Mouse (Mus musculus): ENCODE results near the gene Cyp27a1.

Cyp27a1 gene

GRCm38 (mm10) chr1:74713099-74713858 is at the start of gene Cyp27a1:
Gene Cyp27a1 (plus strand): TSS chr1:74713574.
- DNase-seq = peak; percentile 30 to 33

- no peak for DNase-seq
Measured at GRCm38 (mm10) chr1:74665153-74665552, 48.2 kb upstream of the Cyp27a1 start.

DNA sequence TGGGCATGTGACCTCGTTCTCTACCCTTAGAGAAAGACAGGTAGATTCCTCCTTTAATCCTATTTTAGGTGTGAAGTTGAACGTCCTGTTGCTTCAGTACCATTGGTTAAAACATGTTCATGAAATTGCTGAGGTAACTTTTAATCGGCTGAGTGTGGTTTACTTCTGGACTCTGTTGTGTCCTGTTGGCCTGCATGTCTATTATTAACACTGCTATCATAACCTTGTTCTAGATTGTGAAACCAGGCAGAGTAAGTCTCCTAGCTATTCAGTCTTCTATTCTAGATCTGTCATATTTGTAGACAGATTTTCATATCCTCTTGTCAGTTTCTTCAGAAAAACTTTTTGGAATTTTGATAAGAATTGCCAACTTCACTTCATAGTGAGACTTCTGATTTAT is 45.0 kb upstream of the Cyp27a1 start:
- DNase-seq = no peak

GRCm38 (mm10) chr1:74672731-74673130 is 40.6 kb upstream of the Cyp27a1 start:
- no peak for DNase-seq

DNA sequence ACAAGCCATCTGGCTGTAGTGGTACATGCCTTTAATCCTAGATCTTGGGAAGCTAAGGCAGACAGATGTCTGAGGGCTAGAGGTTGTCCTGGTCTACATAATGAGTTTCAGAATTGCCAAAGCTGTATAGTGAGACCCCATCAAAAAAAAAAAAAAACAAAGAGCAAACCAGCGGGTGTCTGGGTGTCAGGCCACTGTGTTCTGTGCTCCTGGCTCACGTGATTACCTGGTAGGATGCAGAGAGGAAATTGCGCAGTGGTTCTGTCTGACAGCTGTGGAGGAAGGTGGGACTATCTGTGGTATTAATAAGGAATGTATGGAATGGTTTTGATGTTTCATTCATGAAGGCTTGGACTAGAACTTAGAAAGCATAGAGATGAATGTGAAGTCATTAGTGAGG is 36.5 kb upstream of the Cyp27a1 start:
- no peak for DNase-seq

- no peak for DNase-seq
Measured at GRCm38 (mm10) chr1:74677843-74678242, 35.5 kb upstream of the Cyp27a1 start.

GRCm38 (mm10) chr1:74687131-74687530 is 26.2 kb upstream of the Cyp27a1 start:
- no peak for DNase-seq

DNA sequence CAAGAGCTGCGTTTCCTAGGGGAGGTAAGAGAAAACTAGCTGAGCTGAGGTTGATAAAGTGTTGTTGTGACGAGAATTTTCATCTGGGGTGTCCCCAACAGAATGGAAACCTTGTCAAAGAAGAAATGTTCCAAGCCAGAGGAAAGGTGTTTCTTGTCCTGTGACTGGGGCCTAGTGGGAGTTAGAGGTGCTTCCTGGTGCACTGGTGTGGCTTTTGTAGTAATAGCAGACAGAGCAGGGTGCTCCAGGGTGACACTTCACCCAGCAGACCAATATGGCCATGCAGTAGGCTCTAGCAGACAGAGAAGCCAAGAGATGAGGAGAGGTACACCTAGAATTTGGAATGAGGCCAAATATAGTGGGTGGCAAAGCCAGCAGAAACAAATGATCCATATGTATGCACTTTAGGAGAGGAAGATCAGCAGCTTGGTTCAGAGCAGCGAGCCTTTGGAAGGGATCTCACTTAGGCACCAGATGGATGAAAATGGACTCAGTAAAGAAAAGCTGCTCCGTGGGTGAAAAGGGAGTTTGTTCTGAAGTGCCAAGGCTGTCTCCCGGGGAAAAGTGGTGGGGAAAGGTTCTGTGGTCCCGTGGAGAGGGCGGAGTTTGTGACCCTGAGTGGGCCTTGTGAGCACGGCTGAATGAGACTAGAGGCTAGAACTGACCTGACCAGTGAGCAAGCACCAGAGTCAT is 19.3 kb upstream of the Cyp27a1 start:
- no peak for DNase-seq

GRCm38 (mm10) chr1:74695836-74696235 is 17.5 kb upstream of the Cyp27a1 start:
- DNase-seq = no peak

DNA sequence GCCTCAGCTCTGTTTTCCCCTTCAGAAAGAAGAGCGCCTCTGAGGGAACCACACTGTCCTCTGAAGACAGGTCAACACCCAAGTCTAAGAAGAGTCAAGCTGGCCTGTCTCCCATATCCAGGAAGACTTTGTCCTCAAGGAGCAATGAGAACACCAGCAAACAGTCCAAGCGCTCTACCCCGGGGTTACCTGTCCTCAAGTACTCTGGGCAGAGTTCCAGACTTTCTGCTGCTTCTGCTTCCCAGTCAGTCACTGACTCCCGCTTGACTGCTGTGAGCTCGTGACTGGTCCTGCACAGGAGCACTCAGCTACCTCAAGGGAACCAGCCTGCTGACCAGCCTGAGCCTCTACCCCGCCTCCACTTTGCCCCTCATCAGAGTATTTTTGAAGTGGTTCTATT is 16.0 kb upstream of the Cyp27a1 start:
- DNase-seq = no peak

DNA sequence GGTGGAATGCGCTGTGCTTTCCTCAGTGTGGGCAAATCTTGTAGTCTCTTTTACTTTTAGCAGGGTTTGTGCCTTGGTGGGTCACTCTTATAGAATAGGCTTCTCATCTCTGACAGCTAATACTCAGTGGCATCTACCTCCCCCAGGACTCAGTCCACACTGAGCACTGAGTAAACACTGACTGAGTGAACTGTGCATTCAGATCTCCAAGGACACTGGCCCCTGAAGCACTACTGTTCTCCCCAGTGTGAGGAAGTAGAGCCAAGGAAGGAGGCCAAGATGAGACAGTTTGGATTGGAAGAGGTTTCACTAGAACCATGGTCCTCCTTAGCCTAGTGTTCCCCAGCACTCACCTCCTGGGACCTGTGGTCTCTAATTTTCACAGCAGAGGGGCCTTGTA is 15.0 kb upstream of the Cyp27a1 start:
- no peak for DNase-seq

DNA sequence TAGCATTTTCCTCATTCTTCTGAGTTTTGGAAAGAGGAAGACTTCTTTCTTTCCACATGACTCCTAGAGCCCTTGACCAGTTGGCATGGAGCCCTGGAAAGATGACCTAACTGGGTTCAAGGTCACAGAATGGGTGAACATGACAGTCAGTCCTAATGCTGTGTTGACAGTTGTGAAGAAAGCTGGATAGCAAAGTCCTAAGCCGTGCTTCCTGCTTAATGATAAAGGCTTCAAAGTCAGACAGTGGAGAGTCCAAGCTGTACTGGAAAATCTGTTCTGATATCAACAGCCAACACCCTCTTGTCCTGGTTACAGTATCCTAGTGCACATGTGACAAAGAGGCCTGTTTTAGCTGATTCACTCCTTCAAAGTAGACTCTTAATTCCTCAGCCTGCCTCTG is 14.6 kb upstream of the Cyp27a1 start:
- DNase-seq = no peak

- DNase-seq = peak; percentile 35 to 37
Measured at GRCm38 (mm10) chr1:74702142-74702553, 11.2 kb upstream of the Cyp27a1 start.

- no peak for DNase-seq
Measured at GRCm38 (mm10) chr1:74704156-74704555, 9.2 kb upstream of the Cyp27a1 start.

- no peak for DNase-seq
Measured at GRCm38 (mm10) chr1:74705016-74705415, 8.4 kb upstream of the Cyp27a1 start.

GRCm38 (mm10) chr1:74709566-74709965 is 3.8 kb upstream of the Cyp27a1 start:
- DNase-seq = no peak

DNA sequence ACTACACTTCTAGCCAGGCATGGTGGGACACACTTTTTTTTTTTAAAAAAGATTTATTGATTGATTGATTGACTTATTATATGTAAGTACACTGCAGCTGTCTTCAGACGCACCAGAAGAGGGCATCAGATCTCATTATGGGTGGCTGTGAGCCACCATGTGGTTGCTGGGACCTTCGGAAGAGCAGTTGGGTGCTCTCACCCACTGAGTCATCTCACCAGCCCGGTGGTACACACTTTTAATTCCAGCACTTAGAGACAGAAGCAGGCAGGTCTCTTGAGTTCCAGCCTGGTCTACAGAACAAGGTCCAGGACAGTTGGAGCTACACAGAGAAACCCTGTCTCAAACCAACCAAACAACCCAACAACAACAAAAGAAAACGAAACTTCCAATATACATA is 1.3 kb upstream of the Cyp27a1 start:
- peak; percentile 13 to 25 for DNase-seq

GRCm38 (mm10) chr1:74712461-74713098 is 794 bp upstream of the Cyp27a1 start:
- DNase-seq = peak; percentile 21 to 29

GRCm38 (mm10) chr1:74713859-74714730 is 721 bp downstream of the Cyp27a1 start:
- DNase-seq = peak in 1 of 2 experiments; percentile 5

DNA sequence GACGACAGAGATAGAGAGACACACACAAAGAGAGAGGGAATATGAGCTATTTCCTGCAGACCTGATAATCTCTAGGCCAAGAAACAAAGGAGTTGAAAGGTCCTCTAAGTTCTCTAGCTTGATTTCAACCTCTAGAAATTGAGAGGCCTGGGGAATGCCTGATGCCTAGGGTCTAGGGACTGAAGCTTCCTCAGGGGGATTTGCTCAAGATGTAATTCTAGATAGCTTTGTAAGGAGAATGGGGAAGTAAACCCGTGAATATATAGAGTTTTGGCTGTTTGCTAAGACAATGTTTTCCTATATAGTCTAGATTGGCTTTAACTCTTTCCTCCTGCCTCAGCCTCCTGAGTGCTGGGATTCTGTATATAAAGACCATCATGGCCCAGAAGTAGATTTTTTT is 1.6 kb downstream of the Cyp27a1 start:
- DNase-seq = no peak

GRCm38 (mm10) chr1:74715468-74715867 is 2.1 kb downstream of the Cyp27a1 start:
- DNase-seq = peak in 1 of 2 experiments; percentile 8

GRCm38 (mm10) chr1:74715886-74716285 is 2.5 kb downstream of the Cyp27a1 start:
- DNase-seq = no peak

DNA sequence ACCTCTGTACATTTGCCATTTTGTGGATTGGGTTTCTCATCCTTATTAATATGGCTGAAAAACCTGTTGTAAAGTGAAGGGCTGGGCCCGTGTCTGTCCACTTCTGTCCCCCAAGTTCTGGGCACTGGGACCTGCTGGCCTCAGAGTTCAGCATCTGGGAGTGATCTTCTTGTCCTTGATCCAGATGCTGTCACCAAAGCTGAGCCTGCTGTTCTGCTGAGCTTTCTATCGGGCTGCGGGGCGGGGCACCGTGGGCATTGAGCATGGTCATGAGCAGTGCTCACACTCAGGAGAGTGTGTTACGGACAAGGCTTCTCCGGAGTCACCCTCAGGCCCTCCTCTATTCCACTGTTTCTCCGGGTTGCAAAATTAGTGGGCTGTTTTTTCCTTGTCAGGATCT is 4.7 kb downstream of the Cyp27a1 start:
- DNase-seq = no peak

Measured in B cell, adult 2 months (primary cell).